Mouse (Mus musculus) CH12.LX (cell line): ENCODE data around the gene Hist1h2bn.
"Not testable (repeated sequence)": the region's sequence is repeated elsewhere in the genome, so short reads cannot be mapped to it uniquely, and the experiment has no call there.

Experiments
- CTCF ChIP-seq, 2 experiments: IDR thresholded peaks in 1 of 2; conservative IDR thresholded peaks in 1 of 2; 2 replicates each; pipeline ENCODE4 v1.5.1; 2011 to 2012; ENCODE audit warnings: low read depth in 2 of 2, low read length in 2 of 2, improper control_type of control experiment in 1 of 2, inconsistent platforms in 1 of 2, mild to moderate bottlenecking in 1 of 2, moderate library complexity in 1 of 2
- ELF1 ChIP-seq: IDR thresholded peaks from 2 replicates; pipeline ENCODE4 v1.6.1; 2014; ENCODE audit warnings: low read depth, mild to moderate bottlenecking, inconsistent platforms, low read length, improper control_type of control experiment
- IRF4 ChIP-seq: IDR thresholded peaks from 2 replicates; pipeline ENCODE4 v1.6.1; 2014; ENCODE audit warnings: low read depth, mild to moderate bottlenecking, inconsistent platforms, low read length, improper control_type of control experiment

- not testable (repeated sequence) for TF ChIP-seq ELF1; IRF4; CTCF (conservative IDR thresholded peaks at IDR 0.05 in 1 of 2, IDR thresholded peaks at IDR 0.05 in 1 of 2; ENCODE audit: low read depth in 2 of 2, low read length in 2 of 2)
These were observed 43.2 kb downstream of the Hist1h2bn start for GRCm38 (mm10) chr13:21797163-21797562.
